Mouse (Mus musculus) megakaryocyte, embryonic 14.5 days (primary cell): ENCODE measurements around the gene Nudt11. TPM values are rescaled to one million over a fixed set of nuclear protein-coding genes. Genes with fewer than 3 reads are reported as not detected.
"Not testable (repeated sequence)": the region's sequence is repeated elsewhere in the genome, so short reads cannot be mapped to it uniquely, and the experiment has no call there.

Experiments used
- H3K27me3 ChIP-seq: replicated peaks from 2 replicates; pipeline ENCODE3; 2012; ENCODE audit warnings: inconsistent platforms
- H3K36me3 ChIP-seq: replicated peaks from 2 replicates; pipeline ENCODE3; 2012; ENCODE audit warnings: low read length, inconsistent platforms, mixed read lengths
- H3K4me1 ChIP-seq: 2 replicates; pipeline ENCODE4 v1.6.1; 2012; ENCODE audit warnings: inconsistent platforms
- H3K4me3 ChIP-seq: replicated peaks from 2 replicates; pipeline ENCODE3; 2012; ENCODE audit warnings: moderate library complexity, mild to moderate bottlenecking, inconsistent platforms
- H3K9me3 ChIP-seq: 2 replicates; pipeline ENCODE4 v1.6.1; 2012; ENCODE audit warnings: inconsistent platforms
- FLI1 ChIP-seq: IDR thresholded peaks from 2 replicates; pipeline ENCODE4 v1.6.1; 2012; ENCODE audit warnings: low read length, inconsistent platforms, mixed read lengths
- GATA1 ChIP-seq: IDR thresholded peaks from 3 replicates; pipeline ENCODE4 v1.6.1; 2012; ENCODE audit warnings: mixed read lengths, low read length, inconsistent platforms, borderline replicate concordance
- polyA plus RNA-seq: library from polyadenylated mRNA; stranded (reverse); fragments of >175 nt; gene quantifications from 2 replicates; pipeline ENCODE4 v1.2.3, GENCODE M21; 2012; ENCODE audit warnings: low replicate concordance; ENCODE audit not compliant: insufficient read depth

Nudt11 gene
- polyA plus RNA-seq: 0.07 TPM in 1 of 2 replicates, not detected in the other

DNA sequence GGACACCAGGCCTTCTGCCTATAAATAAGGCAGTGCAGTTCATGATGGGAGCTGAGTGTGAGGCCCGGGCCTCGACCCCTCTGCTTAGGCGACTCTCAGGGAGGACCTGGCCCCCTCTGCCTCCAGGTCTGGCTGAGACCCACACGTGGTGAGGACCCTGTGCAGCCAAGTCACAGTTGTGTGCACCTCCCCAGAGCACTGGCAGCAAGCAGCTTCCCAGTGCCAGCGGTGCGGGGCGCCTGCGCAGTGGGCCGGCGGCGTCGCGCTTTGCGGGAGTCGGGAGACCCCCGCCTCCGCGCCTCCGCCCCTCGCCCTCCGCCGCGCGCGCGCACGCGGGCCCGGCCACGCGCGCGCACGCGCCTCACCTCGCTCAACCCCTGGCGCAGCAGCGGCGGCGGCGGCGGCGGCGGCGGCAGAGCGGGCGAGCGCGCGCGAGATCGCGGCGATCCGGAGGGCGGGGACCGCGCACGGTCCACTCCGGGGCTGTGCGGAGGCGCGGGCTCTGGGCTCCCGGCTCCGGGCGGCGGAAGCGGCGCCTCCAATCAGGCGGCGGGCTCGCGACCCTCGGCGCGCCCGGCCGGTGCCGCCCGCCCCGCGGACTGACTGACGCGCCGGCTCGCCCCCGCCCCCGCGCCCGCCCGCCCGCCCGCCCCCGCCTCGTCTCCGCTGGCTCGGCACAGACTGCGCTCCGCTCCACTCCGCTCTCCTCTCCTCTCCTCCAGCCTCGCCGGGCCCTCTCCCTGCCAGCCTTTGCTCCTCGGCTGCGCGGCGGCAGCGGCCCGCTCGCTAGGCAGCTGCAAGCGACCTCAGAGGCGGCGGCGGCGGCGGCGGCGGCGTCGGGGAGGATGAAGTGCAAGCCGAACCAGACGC, at the start of gene Nudt11:
TSS of gene Nudt11 (plus strand) at position 388 of the 870 bp plus-strand sequence.
- H3K27me3 ChIP-seq: peaks cover 14% of the 10 kb centered on the region
- H3K9me3 ChIP-seq, H3K4me3 ChIP-seq, H3K4me1 ChIP-seq, H3K36me3 ChIP-seq: not testable (repeated sequence)

DNA sequence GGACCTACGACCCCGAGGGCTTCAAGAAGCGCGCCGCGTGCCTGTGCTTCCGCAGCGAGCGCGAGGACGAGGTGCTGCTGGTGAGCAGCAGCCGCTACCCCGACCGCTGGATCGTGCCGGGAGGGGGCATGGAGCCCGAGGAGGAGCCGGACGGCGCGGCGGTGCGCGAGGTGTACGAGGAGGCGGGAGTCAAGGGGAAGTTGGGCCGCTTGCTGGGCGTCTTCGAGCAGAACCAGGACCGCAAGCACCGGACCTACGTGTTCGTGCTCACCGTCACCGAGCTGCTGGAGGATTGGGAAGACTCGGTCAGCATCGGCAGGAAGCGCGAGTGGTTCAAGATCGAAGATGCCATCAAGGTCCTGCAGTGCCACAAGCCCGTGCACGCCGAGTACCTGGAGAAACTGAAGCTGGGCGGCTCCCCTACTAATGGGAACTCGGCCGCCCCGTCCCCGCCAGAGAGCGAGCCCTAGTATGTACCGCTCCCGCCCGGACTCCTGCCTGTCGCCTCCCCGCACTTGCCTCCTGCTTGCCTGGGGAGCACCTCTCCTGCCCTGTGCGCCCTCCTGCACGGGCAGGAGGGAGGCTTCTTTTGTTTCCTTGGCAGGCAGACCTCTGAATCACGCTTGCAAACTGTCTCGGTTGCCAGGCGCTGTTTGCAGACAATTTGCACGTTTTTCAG, 822 bp downstream of the Nudt11 start:
- H3K4me1 ChIP-seq, H3K4me3 ChIP-seq, H3K36me3 ChIP-seq, H3K9me3 ChIP-seq: not testable (repeated sequence)
- peaks cover 14% of the 10 kb centered on the region for H3K27me3 ChIP-seq

DNA sequence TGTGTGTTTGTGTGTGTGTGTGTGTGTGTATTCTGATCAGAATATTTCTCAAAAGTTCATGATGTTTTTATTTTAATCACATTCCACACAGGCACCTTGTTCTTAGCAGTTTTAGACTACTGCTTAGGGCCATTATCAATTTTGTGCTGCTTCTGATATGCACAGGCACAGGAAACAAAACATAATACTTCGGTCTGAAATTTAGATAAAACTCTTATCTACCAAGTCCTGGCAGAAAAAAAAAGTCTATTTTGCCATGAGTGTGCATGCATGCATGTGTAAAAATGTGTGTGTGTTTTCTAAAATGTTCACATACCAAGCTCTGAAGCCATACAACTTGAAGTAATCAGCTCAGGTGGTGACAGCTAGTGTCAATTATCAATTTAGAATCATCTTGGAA, 14.3 kb downstream of the Nudt11 start:
- no peak overlapping the region for H3K4me3 ChIP-seq
- H3K27me3 ChIP-seq: peaks cover 32% of the 10 kb centered on the region
- no peaks in the 10 kb centered on the region for H3K9me3 ChIP-seq
- no peaks in the 10 kb centered on the region for H3K36me3 ChIP-seq
- no peaks in the 10 kb centered on the region for H3K4me1 ChIP-seq
- TF ChIP-seq FLI1 (no peak), GATA1 (no peak)

DNA sequence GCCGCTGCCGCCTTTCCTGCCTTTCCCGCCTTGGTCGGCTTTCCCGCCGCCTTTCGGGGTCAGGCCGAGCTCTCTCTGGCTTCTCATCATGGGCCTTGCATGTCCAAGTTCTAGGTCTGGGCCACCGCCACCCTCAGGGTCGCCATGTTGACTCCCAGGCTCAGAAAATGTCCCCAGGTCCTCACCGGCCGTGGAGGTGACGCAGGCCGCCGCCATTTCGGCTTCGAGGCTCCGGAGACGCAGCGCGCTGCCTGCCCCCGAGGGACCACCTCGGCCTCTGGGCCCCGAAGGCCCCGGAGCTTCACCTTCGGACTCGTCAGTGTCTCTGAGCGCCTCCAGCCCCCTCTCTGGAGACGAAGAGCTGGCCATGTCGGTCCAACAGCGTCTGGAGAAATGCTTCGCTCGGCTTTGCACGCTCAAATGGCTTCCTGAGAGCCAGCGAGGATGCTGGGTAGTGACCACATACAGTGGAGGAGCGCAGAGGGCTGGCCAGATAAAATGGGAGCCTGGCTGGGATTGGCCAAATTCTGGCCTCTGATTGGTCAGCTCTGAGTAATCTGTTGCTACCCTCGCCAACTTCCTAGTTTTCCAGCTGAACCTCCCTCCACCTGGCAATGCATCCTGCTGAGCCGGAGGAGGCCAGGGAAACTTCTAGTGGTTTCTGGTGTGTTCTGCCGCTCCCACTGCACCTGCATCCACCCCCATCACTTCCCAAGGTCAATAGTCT, 35.9 kb downstream of the Nudt11 start, which contains the start of gene AU022751:
TSS of gene AU022751 (minus strand) at position 466 of the 727 bp plus-strand sequence.
- TF ChIP-seq FLI1 (no peak), GATA1 (no peak)
- H3K4me1 ChIP-seq: no peaks in the 10 kb centered on the region
- no peaks in the 10 kb centered on the region for H3K27me3 ChIP-seq
- peaks cover 25% of the 10 kb centered on the region for H3K9me3 ChIP-seq
- H3K36me3 ChIP-seq: no peaks in the 10 kb centered on the region
- no peak within 1 kb of the TSS for H3K4me3 ChIP-seq

DNA sequence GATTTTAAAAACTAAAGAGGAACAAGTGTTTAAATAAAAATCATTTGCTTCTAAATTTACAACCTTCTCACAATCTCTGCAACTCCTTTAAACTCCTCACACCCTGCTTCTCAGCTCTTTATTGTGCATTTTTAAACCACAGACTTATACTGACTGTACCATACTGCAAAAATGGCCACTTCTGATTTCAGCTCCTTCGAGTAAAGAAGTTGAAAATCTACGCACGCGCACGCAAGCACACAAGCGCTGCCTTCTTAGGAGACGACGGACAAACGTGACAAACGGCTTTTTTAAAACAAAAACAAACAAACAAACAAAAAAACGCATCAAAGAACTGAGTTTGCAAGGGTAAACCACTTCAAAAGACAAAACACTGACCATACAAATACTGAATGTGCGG, 44.3 kb downstream of the Nudt11 start:
- Histone ChIP-seq H3K9me3 (peaks cover 5% of the 10 kb centered on the region; the same call in 1 of the 2 replicates), H3K4me1 (0 out of 2 replicates have a peak, but pooled peaks cover 3% of the 10 kb centered on the region), H3K27me3 (peaks cover 9% of the 10 kb centered on the region), H3K4me3 (no peak overlapping the region), H3K36me3 (no peaks in the 10 kb centered on the region)
- no peak for TF ChIP-seq FLI1
- no peak for TF ChIP-seq GATA1

DNA sequence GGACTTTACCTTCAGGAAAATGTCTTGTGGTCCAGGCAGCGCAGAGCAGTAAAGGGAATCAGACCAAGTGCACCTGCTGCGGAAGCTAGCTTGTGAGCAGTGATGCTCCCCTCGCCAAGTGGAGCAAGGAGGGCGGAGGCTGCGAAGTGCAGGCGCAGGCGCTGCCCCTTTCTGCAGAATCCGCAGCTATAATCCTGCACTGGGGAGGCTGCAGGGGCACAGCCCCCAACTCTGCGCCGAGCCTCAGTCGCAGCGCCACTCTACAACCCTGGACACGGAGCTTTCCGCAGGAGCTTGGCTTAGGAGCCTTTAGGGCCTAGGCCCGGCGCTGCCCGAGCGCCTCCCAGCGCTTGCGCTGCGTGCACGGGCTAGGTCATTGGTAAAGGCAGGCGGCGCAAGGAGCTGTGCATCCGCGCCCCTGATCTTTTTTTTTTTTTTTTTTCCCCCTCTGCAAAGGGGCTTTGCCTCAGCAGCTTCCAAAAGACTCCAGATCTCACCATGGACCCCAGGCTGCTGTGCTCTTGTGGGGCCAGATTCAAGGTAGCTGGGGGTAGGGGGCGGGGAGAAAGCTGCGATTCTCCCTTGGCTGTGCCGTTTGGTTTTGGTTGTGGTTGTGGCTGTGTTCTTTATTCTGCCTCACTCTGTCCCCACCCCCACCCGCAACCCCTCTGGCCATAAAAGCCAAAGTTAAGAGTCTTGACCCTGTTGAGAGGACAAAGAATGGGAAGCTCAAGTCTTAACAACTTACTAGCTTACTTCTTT, 44.9 kb downstream of the Nudt11 start:
- Histone ChIP-seq H3K9me3 (peaks cover 5% of the 10 kb centered on the region; the same call in 1 of the 2 replicates), H3K4me3 (no peak overlapping the region), H3K4me1 (0 out of 2 replicates have a peak, but pooled peaks cover 3% of the 10 kb centered on the region), H3K27me3 (peaks cover 9% of the 10 kb centered on the region), H3K36me3 (no peaks in the 10 kb centered on the region)
- no peak for TF ChIP-seq GATA1
- TF ChIP-seq FLI1: no peak

Other genes with a start within 250 kb of the Nudt11 start
- not detected in 2 replicates for gene AU022751, start 36.0 kb downstream of the Nudt11 start, polyA plus RNA-seq
- not detected in 2 replicates for gene Nudt10, start 125.6 kb downstream of the Nudt11 start, polyA plus RNA-seq